Mouse (Mus musculus) heart, postnatal 0 days (tissue): ENCODE results near the gene Carm1. TPM values are rescaled to one million over a fixed set of nuclear protein-coding genes. Genes with fewer than 3 reads are reported as not detected.
"Not testable (repeated sequence)": the region's sequence is repeated elsewhere in the genome, so short reads cannot be mapped to it uniquely, and the experiment has no call there.

Experiments
- ATAC-seq: fragments of 200-750 bp; cut with Nextera tagmentation; 2 replicates; pipeline ENCODE4 v1.8.0; 2017; ENCODE audit warnings: low read depth, moderate number of reproducible peaks, moderate library complexity; ENCODE audit not compliant: insufficient read depth
- DNase-seq: peaks from one replicate; pipeline ENCODE4 v3.0.0-alpha.2; 2016; ENCODE audit warnings: low spot score
- H3K27ac ChIP-seq: fragments of 300-500 bp; sonication (generic); 2 replicates; pipeline ENCODE4 v1.5.1; 2014; ENCODE audit warnings: low read depth, mild to moderate bottlenecking
- H3K27me3 ChIP-seq: fragments of 300-500 bp; sonication (generic); 2 replicates; pipeline ENCODE4 v1.6.1; 2014; ENCODE audit warnings: low read length, mixed read lengths; ENCODE audit not compliant: control insufficient read depth, insufficient read depth
- H3K36me3 ChIP-seq: fragments of 300-500 bp; sonication (generic); replicated peaks from 2 replicates; pipeline ENCODE4 v1.6.1; 2014; ENCODE audit warnings: low read length, mixed read lengths; ENCODE audit not compliant: control insufficient read depth, insufficient read depth
- H3K4me1 ChIP-seq: fragments of 300-500 bp; sonication (generic); 2 replicates; pipeline ENCODE4 v1.6.1; 2014; ENCODE audit warnings: antibody characterized with exemption; ENCODE audit not compliant: control insufficient read depth, insufficient read depth
- H3K4me2 ChIP-seq: fragments of 300-500 bp; sonication (generic); 2 replicates; pipeline ENCODE4 v1.6.1; 2014; ENCODE audit warnings: low read depth, mild to moderate bottlenecking, low read length, moderate library complexity
- H3K4me3 ChIP-seq: fragments of 300-500 bp; sonication (generic); 2 replicates; pipeline ENCODE4 v1.5.1; 2014; ENCODE audit warnings: low read depth, low read length
- H3K9ac ChIP-seq: fragments of 300-500 bp; sonication (generic); replicated peaks from 2 replicates; pipeline ENCODE4 v1.6.1; 2014; ENCODE audit warnings: low read depth, low read length, mixed read lengths
- H3K9me3 ChIP-seq: fragments of 300-500 bp; sonication (generic); replicated peaks from 2 replicates; pipeline ENCODE4 v1.6.1; 2016; ENCODE audit warnings: low read length; ENCODE audit not compliant: control insufficient read depth
- CTCF ChIP-seq: IDR thresholded peaks from 2 replicates; pipeline ENCODE4 v1.5.1; 2016; ENCODE audit warnings: antibody characterized with exemption, control low read depth, low read depth
- EP300 ChIP-seq: IDR thresholded peaks from 2 replicates; pipeline ENCODE4 v1.6.1; 2016; ENCODE audit warnings: antibody characterized with exemption, low read depth
- WGBS: fragments of 180-500 bp; shearing (Covaris S2); extraction: QIAGEN DNeasy Blood & Tissue Kit; methylation state at CpG from one replicate; pipeline ENCODE4 v1.1.7; 2014; 5-methylcytosine and 5-hydroxymethylcytosine counted together
- polyA plus RNA-seq: library from polyadenylated mRNA; unstranded; fragments of >200 nt; fragmentation: Nextera tagmentation; extraction: Ambion mirVana; gene quantifications from 2 replicates; pipeline ENCODE4 v1.2.1, GENCODE M21; 2015
- total RNA-seq: library from RNA; depleted of rRNA; stranded (reverse); fragments of >200 nt; gene quantifications from 2 replicates; pipeline ENCODE4 v1.2.3, GENCODE M21; 2014; ENCODE audit warnings: low replicate concordance

Carm1 gene
- total and polyA plus RNA-seq, 2 experiments from 2014 or later, result 12.7 to 78.3 TPM

DNA sequence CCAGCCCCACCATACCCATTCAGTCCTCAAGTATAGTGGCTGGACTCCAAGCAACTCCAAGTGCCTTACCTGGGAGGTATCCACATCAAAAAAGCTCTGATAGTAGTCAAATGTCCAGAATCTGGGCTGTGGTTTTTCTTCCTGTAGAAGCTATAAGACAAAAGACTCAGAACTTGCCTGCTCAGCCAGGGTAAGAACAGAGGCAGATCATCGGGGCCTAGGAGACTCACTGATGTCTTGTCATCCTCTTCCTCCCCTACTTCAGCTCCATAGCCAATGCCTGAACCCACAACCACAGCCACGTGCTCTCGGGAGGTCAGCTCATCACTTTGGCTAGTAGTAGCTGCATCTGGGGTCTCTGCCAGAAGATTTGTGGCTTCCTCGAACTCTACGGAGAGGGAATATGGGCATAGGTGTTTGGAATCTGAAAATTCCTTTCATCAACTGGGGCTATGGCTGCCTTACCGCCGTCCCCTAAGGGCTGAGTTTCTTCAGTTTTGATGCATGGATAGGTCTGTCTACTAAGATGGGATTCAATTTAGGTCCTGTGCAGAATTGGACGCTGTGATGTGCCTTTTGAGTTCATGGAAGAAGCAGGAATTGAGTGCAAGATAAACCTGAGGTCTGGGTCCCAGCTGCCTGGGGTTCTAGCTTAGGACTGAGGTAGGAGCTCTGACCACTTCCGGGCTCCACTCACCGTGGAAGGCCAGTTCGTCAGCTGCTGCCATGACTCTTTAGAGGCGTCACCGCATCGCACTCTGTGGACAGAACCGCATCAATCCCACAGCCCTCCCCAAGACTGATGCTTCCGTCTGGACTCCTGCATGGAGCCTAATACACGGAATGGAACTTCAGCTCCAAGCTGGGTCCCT, 45.4 kb downstream of the Carm1 start:
- peak overlapping the region; percentile 75 for H3K9ac ChIP-seq
- no peaks in the 10 kb centered on the region for H3K27me3 ChIP-seq
- peak overlapping the region; percentile 89 for H3K27ac ChIP-seq
- TF ChIP-seq EP300, result 0 out of 2 replicates have a peak, but pooled peaks have one; percentile 6
- no peak for TF ChIP-seq CTCF
- H3K4me1 ChIP-seq, result peaks cover 15% of the 10 kb centered on the region
- peak overlapping the region; percentile 84 for H3K4me2 ChIP-seq
- DNase-seq, result no peak
- H3K36me3 ChIP-seq, result peaks cover 49% of the 10 kb centered on the region
- peak; percentile 33 for ATAC-seq
- 16% methylated on average over 17 of the region's 17 CpGs for WGBS
- H3K9me3 ChIP-seq, result no peaks in the 10 kb centered on the region
- peak overlapping the region; percentile 92 for H3K4me3 ChIP-seq

DNA sequence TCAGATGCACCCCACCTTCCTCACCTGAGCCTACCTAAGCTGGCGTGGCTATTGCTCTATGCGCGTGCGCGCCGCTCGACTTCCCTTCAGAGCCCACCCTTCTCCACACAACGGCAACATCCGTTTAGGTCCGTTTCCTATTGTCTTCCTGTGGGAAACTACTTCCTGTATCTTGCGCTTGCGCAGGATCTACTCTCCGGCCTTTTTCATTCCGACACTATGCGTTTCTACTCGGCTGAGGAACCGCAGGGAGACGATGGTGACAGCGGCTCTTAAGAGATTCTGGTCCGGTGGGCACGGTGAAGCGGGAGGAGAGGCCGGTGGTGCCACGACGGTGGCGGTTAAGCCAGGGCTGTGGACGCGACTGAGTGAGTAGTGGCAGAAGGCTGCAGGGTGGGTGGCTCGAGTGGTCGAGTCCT, 46.0 kb downstream of the Carm1 start, which contains the start of the genes Timm29 and Yipf2:
Gene Timm29, plus strand, starts transcription at position 20 of the 419 bp plus-strand sequence.
Gene Yipf2, minus strand, starts transcription at position 126 of the 419 bp plus-strand sequence.
- Histone ChIP-seq H3K9ac (peak within 1 kb of the TSS; percentile 75), H3K36me3 (peaks cover 43% of the 10 kb centered on the region), H3K9me3 (no peaks in the 10 kb centered on the region), H3K27ac (peak within 1 kb of the TSS; percentile 89), H3K27me3 (no peaks in the 10 kb centered on the region), H3K4me3 (peak within 1 kb of the TSS; percentile 92), H3K4me1 (peaks cover 15% of the 10 kb centered on the region), H3K4me2 (peak within 1 kb of the TSS; percentile 84)
- TF ChIP-seq CTCF (no peak), EP300 (no peak)
- WGBS, result under 1% methylated on average over 30 of the region's 30 CpGs
- DNase-seq (peak; percentile 97), ATAC-seq (peak; percentile 93)

DNA sequence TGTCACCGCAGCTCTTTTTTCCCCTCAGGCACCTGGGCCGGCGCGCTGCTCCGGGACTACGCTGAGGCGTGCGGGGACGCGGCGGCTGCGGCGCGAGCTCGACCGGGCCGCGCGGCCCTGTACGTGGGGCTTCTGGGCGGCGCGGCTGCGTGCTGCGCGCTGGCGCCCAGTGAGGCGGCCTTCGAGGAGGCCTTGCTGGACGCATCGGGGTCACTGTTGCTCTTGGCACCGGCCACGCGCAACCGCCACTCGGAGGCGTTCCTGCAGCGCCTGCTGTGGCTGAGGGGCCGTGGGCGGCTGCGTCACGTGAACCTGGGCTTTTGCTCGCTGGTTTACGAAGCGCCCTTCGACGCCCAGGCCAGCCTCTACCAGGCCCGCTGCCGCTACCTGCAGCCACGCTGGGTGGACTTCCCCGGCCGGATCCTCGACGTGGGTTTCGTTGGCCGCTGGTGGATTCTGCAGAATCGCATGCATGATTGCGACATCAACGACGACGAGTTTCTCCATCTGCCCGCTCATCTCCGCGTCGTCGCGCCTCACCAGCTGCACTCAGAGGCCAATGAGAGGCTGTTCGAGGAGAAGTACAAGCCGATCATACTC, 46.5 kb downstream of the Carm1 start:
- Histone ChIP-seq H3K4me1 (peaks cover 15% of the 10 kb centered on the region), H3K9me3 (no peaks in the 10 kb centered on the region), H3K4me3 (peak overlapping the region; percentile 92), H3K27me3 (no peaks in the 10 kb centered on the region), H3K27ac (peak overlapping the region; percentile 89), H3K36me3 (peaks cover 38% of the 10 kb centered on the region), H3K9ac (peak overlapping the region; percentile 75), H3K4me2 (peak overlapping the region; percentile 84)
- WGBS, result 1% methylated on average over 65 of the region's 69 CpGs
- DNase-seq (no peak), ATAC-seq (peak; percentile 48)
- no peak for TF ChIP-seq CTCF
- no peak for TF ChIP-seq EP300

DNA sequence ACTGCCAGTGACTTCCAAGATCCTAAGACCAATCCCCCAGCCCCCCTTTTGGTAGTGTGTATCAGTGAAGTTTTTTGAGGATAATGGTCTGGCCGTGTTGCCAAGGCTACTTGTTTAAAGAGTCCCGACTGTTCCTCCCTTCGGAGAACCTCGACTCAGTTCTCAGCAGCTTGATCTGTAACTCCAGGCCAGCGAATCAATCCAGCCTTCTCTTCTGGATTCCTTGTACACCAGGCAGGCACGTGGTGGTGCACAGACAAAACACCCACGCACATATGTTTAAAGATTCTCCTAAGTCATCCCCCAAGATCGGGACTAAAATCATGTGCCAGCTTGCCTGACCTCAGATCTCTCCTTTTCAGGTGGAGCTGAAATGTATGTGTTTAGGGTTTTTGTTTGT, 47.7 kb downstream of the Carm1 start:
- not testable (repeated sequence) for H3K9ac ChIP-seq, H3K27me3 ChIP-seq, DNase-seq, H3K27ac ChIP-seq, H3K4me2 ChIP-seq, H3K9me3 ChIP-seq, ATAC-seq, H3K4me3 ChIP-seq
- Histone ChIP-seq H3K4me1 (peaks cover 15% of the 10 kb centered on the region), H3K36me3 (peaks cover 27% of the 10 kb centered on the region)
- 80% methylated on average over 8 of the region's 8 CpGs for WGBS

DNA sequence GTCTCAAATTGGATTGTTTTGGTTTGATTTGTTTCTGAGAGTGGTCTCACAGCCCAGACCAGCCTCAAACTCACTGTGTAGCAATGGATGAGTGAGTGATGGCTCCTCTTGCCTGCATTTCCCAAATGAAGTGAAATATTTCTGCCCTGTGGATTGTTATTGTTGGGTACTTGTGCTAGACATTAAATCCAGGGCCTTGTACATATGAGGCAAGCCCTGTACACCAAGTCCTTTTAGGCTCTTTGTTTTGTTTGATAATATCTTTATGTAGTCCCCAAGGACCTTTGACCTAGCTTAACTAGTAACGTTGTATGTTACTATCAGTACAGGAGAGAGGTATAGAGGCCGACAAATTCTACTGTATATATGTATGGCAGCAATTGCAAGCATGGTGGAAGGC, 48.1 kb downstream of the Carm1 start:
- WGBS, result 79% methylated on average over 2 of the region's 2 CpGs
- no peak overlapping the region for H3K4me3 ChIP-seq
- TF ChIP-seq EP300 (no peak), CTCF (no peak)
- DNase-seq (no peak), ATAC-seq (no peak)
- H3K36me3 ChIP-seq, result peaks cover 22% of the 10 kb centered on the region
- no peak overlapping the region for H3K4me2 ChIP-seq
- no peaks in the 10 kb centered on the region for H3K9me3 ChIP-seq
- H3K4me1 ChIP-seq, result peaks cover 15% of the 10 kb centered on the region
- no peak overlapping the region for H3K9ac ChIP-seq
- no peaks in the 10 kb centered on the region for H3K27me3 ChIP-seq
- no peak overlapping the region for H3K27ac ChIP-seq
